ENCODE assay signal across 10 mouse cellular contexts in the genomic region with DNA sequence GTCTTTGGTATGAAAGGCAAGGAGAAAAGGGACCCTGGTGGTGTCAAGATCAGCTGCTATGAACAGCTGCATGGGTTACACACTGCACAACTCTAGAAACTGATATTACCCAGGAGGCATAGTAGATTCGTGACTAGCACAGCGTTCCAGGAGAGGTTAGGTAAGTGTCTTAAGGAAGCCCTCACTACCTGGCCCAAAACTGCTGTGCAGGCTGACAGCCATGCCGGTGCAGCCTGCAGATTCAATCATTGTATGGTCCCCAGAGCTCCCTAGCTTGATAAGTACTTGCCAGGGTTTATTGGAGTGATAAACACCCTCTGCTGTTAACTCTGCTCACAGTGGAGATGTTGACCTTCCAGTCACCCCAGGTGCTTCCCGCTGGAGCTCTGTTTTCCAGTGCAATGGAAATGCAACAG. TPM values are rescaled to one million over a fixed set of nuclear protein-coding genes. Genes with fewer than 3 reads are reported as not detected.
"Had no signal": no experiment of that assay in that cellular context is flagged by ENCODE, and none has a peak within 500 bp of the region (broad histone marks: within the 10 kb centered on the region; RNA-seq: fewer than 3 reads in every experiment).

No protein-coding gene starts in this region.

- H3K27me3 ChIP-seq: midbrain, embryonic 13.5 days; neural tube, embryonic 15.5 days; stomach, embryonic 15.5 days had no signal

- H3K27ac ChIP-seq: kidney, postnatal 0 days; liver, embryonic 14.5 days; midbrain, embryonic 13.5 days; neural tube, embryonic 15.5 days; stomach, embryonic 15.5 days had no signal

- H3K4me2 ChIP-seq: midbrain, embryonic 13.5 days; neural tube, embryonic 15.5 days; stomach, embryonic 15.5 days had no signal

- ATAC-seq: intestine, embryonic 16.5 days; midbrain, embryonic 13.5 days had no signal

- H3K4me3 ChIP-seq: midbrain, embryonic 13.5 days; neural tube, embryonic 15.5 days; stomach, embryonic 15.5 days had no signal

- H3K9me3 ChIP-seq: midbrain, embryonic 13.5 days; neural tube, embryonic 15.5 days; stomach, embryonic 15.5 days had no signal

- DNase-seq: layer of hippocampus, adult 9-11 months; liver; thymus, postnatal 4 days had no signal

- H3K4me1 ChIP-seq: stomach, embryonic 15.5 days had no signal

- H3K9ac ChIP-seq: liver, embryonic 14.5 days; midbrain, embryonic 13.5 days; neural tube, embryonic 15.5 days; stomach, embryonic 15.5 days had no signal

- H3K36me3 ChIP-seq: midbrain, embryonic 13.5 days; neural tube, embryonic 15.5 days; stomach, embryonic 15.5 days had no signal

RNA-seq across cellular contexts. Expression of a gene that starts 30.2 kb away (rescaled TPM):
- total RNA-seq: megakaryocyte-erythroid progenitor cell, adult 5-6 weeks had no signal
